Mouse (Mus musculus): ENCODE results near the gene Kpna3.
"Not testable (repeated sequence)": the region's sequence is repeated elsewhere in the genome, so short reads cannot be mapped to it uniquely, and the experiment has no call there.

Kpna3 gene

DNA sequence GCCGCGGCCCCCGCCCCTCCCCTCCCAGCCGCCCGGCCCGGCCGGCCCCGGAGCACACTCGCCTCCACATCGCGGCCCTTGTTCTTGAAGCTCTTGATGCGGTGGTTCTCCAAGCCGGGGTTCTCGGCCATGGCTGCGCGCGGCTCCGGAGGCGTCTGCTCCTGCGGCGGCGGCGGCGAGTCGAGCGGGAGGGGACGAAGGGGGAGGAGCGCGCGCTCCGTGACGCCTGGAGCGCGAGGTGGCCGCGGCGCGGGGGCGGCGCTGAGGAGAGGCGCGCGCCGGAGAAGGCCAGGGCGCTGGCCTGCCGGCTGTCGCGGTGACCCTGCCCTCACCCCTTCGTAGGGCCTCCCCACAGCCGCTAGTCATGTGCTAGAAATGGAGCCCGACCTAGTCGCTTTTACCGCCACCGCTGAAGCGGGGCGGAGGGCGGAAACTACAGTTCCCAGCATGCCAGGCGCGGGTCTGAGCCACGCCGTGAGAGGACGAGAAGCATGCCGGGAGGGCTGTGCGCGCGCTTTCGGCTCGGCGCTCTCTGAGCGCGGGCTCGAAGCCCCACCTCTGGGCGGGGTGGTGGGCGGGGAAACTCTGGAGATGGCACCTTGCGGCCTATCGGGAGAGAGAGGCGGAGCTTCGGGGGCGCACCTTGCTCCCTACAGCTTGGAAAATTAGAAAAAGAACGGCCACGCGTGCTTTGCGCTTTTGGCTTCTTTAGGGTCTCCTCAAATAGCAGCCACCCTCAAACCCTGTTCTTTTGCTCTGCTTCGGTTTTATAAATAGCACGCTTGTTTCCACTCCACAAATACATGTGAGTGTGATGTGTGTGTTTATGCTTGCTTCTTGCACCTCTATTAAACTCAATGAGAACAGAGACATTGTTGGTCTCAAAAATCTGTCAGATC lies at the start of gene Kpna3:
Kpna3 (minus strand) TSS at position 214 of the 899 bp plus-strand sequence.
- DNase-seq (ENCODE audit: low read depth in 1 of 2, low spot score in 2 of 2), result peak; percentile 84 to 91

DNA sequence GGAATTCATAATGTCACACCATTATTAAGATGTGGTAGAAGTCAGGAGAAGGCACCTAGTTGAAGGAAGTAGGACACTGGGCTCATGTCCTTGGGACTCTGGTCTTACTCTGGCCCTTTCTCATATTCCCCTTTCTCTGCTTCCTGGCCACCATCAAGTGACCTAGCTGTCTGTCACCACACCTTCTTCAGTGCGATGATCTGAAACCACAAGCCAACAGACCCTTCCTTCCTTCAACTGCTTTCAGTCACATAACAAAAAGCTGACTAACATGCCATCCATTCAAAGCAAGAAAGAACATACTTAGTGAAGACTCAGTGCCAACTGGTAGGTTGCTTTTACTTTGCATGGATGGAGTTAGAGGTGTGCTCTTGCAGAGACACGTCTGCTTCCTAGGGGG lies 20.7 kb upstream of the Kpna3 start:
- DNase-seq (ENCODE audit: low read depth in 1 of 2, low spot score in 2 of 2), result no peak

DNA sequence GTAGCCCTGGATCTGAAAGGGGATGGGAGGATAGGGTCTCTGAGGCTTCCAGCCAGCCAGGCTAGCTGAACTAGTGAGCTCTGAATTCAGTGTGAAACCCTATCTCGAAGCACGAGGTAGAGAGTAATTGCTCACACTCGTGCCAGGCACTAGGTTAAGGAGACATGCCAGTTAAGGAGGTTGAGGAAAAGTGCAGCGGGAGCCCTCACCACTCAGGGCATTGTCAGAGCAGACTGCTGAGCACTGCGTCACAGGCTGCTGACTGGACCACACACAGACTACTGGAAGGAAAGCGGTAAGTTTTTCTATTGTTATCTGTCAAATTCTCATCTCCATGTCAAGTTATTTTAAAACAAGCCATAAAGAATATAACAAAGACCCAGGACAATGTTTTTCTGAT lies 17.8 kb upstream of the Kpna3 start:
- DNase-seq (ENCODE audit: low read depth in 1 of 2, low spot score in 2 of 2), result no peak

DNA sequence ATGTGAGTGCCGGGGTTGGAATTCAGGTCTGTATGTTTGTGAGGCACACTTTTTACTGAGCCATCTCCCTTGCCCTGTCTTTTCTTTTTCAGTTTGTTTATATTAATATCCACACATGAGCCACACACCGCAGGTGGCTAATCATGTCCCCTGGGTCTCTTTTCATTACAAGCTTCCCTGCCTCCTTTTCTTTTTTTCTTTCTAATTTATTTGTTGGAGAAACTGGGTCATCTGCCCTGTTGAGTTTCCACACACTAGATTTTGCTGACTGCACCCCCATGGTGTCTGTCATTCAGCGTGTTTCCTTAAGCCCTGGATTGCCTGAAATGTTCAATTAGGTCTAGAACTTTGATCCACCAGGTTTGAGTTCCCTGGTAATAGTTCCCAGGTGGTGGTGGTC lies 15.9 kb upstream of the Kpna3 start:
- no peak for DNase-seq (ENCODE audit: low read depth in 1 of 2, low spot score in 2 of 2)

DNA sequence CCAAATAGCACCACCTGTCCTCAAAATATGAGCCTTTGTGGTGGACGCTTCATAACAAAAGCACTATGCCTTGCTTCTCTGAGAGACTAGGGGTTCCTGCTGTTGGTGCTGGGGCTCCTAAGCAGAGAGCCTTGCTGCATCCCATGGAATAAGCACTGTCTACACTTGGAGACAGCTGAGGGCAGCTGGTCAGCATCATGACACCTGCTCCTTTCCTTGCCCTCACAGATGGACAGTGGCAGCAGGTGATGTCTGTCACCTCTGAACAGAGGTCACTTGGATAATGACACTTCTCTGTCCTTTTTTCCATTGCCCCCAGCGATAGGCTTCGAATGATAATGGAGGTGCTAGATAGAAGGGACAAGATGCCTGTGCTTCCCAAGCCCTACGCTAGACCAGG lies 13.4 kb upstream of the Kpna3 start:
- DNase-seq (ENCODE audit: low read depth in 1 of 2, low spot score in 2 of 2), result no peak

DNA sequence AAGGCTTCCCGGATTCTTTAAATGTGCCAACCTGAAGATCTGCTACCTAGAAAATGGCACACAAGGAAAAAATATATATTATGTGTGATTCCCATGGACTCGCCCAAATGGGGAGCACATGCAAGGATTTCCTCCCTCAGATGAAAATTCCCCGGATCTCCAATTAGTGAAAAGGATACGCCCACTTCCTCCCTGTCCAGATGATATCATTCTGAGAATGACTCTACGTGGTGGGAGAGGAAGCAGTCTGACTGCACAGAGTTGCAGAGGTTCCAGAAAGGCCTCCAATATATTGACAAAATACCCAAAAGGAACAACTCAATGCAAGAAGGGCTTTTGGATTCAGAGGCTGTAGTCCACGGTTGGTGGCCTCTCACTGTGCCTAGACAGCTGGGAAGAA lies 12.8 kb upstream of the Kpna3 start:
- DNase-seq (ENCODE audit: low read depth in 1 of 2, low spot score in 2 of 2), result no peak

DNA sequence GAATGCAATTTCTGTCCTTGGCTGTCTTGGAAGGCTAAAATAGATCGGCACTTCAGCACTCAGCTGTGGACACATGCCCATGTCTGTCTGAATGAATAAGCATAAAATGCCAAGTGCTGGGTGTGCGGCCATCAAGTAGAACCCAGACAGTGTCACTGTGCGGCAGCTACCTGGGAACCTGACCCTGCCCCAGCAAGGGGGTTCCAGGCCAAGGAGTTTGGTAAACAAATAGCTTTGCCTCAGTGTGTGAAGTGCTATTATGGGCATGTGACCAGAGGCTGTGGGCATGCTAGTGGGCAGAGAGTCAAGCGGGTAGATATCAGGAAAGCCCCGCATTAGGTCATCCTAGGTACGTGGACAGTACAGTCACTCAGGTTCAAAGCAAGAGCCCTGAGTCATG lies 8.1 kb upstream of the Kpna3 start:
- no peak for DNase-seq (ENCODE audit: low read depth in 1 of 2, low spot score in 2 of 2)

DNA sequence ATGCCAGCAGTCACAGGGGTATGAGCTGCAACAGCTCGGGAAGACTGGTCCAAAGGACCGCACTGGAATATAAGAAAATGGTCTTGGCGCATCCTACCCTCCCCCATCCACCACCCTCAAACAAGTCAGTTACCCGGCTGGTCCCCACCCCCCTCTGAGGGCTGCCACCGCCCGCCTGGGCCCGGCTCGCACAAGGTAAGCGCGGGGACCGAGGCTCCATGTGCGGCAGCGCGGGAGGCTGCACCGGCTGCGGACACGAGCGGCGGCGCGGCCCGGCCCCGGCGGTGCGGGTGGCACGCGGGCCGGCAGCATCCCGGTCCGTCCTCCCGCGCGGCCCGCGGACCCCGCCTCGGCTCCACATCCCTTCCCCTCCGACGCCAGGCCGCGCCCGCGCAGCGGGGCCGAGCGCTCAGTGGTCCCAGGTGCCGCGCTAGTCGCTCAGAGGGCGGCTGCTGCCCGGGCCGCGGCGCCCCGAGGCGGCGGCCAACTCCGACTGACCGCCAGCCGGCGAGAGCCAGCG lies 473 bp downstream of the Kpna3 start:
- DNase-seq (ENCODE audit: low read depth in 1 of 2, low spot score in 2 of 2), result no peak

DNA sequence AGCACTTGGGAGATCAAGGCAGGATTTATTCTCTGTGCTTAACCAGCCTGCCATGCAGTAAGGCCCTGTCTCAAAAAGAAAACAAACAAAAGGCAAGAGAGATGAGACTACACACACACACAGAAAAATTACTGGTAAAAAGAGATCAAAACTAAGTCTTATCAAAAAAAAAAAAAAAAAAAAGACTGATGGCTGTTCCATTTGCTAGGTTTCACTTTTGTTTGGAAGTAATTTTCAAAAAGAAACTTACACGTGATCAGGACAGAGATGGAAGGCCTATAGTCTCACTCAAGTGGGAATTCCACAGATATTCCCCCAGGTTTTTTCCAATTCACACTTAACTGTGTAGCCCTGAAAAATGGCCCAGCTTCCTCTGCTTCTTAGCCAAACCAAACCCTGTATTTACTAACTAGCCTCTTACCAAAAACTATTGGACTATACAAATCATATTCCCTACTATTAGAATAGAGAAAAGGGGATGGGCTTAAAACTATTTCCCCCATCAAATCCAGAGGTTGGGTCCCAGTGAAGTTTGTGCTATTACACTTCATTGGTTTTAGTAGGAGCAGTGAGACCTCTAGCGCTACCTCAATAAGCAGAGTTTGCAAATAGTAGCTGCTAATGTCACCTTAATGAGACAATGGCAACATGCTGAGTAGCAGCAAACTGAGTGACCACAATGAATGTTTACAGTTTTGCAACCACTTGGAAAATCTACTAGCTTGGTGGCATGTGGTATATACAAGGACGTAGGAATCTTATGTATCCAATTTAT lies 1.3 kb downstream of the Kpna3 start:
- DNase-seq (ENCODE audit: low read depth in 1 of 2, low spot score in 2 of 2), result no peak

DNA sequence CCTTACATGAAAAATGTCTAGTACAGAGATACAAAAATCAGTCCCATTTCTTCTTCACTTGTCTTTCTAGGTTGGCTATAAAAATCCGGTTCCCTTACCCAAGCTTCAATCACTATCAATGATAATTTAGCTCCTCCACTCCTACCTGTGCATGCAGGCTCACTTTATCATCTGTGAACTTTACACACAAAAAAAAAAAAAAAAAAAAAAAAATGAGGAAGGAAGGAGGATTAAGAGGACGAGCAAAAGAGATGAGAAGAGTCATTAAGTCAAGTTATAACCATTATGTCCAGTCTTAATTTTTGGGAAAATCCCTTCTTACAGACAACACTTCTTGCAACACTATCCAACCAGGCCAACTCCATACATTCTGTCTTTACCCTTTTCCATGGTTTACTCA lies 2.8 kb downstream of the Kpna3 start:
- no peak for DNase-seq (ENCODE audit: low read depth in 1 of 2, low spot score in 2 of 2)

DNA sequence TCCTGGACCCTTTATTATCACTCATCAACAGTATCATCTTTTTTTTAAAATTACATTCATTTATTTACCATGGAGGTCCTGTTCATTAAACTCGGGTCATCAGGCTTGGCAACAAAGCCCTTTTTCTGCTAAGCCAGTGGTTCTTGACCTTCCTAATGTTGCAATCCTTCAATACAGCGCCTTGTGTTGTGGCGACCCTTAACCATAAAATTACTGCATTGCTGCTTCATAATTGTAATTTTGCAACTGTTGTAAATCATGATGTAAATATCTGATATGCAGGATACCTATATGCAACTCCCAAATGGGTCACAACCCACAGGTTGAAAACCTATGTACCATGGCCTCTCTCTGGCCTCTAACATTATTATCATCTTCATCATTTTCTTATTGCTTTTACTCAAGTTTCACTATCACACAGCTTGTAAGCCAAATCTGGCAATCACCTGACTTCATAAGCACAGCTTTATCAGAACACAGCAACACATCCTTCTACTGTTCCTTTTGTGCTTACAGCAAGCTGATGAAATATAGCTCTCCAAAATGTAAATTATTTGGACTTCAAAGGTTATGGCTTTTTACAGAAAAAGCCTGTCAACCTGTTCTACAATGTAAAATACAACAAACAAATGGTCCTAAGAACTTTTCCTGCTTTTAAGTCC lies 11.4 kb downstream of the Kpna3 start:
- no peak for DNase-seq (ENCODE audit: low read depth in 1 of 2, low spot score in 2 of 2)

DNA sequence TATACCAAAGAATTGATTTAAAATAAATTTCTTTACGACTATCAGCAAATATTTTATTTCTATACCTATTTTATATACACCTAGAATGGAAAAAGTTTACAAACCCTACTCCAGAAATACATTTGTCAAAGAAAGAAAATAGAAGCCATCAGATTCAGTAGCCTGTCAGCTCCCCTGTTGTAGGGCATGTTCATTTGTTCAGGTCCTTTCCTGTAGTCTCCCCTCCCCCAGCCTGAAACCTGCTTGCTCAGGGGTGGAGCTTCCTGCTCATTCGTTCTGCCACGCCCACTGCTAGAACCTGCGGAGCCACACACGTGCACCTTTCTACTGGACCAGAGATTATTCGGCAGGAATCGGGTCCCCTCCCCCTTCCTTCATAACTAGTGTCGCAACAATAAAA lies 12.6 kb downstream of the Kpna3 start:
- not testable (repeated sequence) for DNase-seq (ENCODE audit: low read depth in 1 of 2, low spot score in 2 of 2)

DNA sequence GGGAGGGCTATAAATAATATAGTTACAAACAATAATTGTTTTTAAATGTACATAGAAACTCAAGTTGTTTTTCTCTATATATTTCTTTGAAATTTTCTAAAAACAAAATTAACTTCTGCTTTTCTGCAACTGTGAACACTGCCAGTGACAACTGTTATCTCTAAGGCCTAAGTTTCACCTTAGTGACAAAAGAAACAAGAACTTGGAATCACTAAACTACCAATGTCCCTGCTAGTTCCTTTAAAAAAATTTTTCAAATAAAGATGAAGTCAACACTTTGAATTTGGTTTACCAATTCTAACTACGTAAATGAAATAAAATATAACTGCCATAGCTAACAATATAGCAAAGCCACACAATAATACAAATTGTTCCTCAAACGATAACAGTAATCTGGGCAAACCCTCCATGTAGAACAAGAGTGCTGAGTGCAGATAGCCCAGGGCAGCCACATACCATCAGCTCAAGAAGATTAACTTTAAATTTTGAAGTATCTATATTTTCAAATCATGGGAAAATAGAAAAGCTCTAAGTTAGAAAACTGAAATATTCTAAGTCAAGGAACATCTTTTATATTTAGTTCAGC lies 14.5 kb downstream of the Kpna3 start:
- DNase-seq (ENCODE audit: low read depth in 1 of 2, low spot score in 2 of 2), result no peak

DNA sequence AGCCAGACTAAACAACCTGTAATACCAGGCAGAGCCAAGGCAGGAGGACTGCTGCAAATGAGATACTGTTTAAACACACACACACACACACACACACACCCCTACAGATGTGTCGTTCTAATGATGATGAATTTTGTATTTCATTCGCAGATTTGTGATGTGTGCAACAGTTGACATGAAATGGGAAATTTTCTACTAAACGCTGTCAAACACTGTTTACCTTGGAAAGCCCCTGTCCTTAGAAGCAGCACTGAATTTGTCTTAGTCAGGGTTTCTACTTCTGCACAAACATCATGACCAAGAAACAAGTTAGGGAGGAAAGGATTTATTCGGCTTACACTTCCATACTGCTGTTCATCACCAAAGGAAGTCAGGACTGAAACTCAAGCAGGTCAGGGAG lies 24.0 kb downstream of the Kpna3 start:
- DNase-seq (ENCODE audit: low read depth in 1 of 2, low spot score in 2 of 2), result no peak

DNA sequence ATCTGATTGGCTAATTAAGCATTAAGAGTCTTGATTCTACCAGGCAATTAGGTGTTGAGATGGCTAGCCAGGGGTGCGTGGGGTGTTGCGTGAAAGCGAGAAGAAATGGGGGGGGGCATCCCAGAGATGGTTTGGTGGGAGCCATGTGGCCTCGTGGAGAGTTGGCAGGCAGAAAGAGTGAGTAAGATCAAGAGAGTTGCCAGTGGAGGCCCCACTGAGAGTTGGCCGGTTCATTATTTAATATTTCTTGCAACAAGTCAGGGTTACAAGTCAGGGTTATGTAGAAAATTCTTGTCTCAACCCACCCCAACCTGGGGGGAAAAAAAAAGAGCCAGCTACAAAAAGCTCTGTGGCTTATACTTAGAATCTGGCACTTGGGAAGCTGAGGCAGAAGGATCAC lies 24.4 kb downstream of the Kpna3 start:
- no peak for DNase-seq (ENCODE audit: low read depth in 1 of 2, low spot score in 2 of 2)

DNA sequence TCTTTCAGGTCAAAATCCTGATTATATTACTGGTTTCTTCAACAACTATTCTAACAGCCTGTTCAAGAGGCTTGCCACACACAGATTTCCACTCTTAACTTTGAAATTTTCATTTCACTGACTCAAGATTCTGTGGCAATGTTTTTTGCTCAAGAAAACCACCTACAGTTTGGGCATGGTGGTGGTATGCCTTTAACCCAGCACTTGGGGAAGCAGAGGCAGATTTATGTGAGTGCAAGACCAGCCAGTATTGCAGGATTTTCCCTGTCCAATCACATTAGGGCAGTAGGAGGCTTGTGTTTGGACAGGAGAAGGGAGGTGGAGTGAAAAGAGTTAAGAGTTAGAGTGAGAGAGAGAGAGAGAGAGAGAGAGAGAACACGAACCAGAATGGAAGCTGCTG lies 24.9 kb downstream of the Kpna3 start:
- DNase-seq (ENCODE audit: low read depth in 1 of 2, low spot score in 2 of 2), result no peak

DNA sequence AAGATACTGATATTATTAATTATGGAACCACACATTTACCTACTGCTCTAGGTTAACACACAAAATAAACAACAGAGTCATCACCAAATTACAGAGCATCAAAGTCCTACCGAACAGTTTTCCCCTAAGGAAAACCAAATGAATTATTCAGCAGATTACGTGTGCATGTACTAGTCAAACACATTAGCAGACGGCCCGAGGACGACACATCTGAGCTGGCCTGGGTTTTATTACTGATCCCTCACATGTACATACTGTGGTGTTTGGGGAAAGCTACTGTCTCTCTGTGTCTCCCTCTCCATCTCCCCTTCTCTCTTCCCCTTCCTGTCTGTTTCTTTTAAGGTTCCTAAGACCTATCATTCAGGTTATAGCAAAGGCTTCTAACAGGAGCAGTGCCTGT lies 25.5 kb downstream of the Kpna3 start:
- DNase-seq (ENCODE audit: low read depth in 1 of 2, low spot score in 2 of 2), result no peak

DNA sequence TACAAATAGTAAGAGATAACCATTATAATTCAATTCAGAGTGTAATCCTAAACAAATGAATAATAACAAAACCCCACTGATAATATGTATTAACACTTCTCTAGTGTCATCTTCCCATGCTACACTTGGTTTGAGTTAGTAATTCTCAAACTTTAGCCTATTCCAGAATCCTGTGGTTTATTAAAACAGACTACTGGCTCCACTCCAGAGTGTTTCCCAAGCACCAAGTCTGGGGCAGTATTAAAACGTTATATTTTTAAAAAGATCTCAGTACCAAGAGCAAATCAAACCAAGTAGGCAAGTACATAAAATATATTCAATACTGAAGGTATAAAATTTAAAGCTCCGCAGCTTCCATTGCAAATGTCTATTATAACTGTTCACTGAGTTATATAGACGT lies 26.0 kb downstream of the Kpna3 start:
- no peak for DNase-seq (ENCODE audit: low read depth in 1 of 2, low spot score in 2 of 2)

DNA sequence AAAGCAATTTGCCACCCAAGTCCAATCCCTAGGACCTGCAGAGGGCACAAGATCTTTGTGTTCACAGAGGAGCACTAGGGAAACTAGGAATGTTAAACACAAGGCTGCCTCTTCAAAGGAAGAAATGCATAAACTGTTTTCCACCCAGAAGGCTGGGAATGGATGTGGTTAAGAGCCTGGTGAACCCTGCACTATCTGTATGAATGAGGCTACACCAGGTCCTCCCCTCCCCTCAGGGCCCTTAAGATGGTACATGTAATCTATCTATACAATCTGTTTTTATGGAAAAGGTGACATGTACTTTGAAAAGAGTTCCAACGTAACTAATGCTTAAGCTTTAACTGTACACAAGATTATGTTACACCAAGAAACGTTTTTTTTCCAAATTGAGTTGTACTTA lies 29.7 kb downstream of the Kpna3 start:
- no peak for DNase-seq (ENCODE audit: low read depth in 1 of 2, low spot score in 2 of 2)

DNA sequence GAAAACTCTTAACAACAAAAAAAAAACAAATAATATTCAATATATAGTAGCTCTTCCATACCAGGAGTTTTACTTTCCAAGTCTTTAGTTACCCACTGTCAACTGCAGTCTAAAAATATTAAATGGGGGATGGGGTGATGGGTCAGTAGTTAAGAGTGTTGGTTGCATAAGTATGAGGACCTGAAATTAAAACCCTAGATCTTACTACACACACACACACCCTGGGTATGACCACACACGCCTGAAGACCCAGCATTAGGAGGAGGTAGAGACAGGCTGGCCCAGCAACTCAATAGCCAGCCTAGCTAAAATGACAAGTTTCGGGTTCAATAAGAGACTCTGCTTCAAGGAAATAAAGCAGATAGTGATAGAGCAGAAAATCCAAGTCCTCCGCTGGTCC lies 32.6 kb downstream of the Kpna3 start:
- DNase-seq (ENCODE audit: low read depth in 1 of 2, low spot score in 2 of 2), result no peak

DNA sequence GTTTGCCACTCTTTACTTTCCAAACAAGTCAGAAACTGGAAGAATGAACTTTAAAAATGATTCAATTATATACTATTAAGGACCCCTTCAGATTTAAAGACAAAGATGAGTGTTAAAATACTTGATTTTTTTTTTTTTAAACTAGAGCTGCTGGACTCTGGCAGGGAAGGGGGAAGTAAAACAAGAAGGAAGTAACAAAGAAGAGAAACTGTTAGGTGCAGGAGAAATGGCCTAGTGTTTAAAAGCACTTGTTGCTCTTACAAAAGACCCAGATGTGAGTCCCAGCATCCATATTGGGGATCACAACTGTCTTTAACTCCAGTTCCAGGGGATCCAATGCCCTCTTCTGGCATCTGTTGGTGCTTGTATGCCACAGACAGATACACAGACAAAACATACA lies 33.9 kb downstream of the Kpna3 start:
- DNase-seq (ENCODE audit: low read depth in 1 of 2, low spot score in 2 of 2), result no peak
